Mouse (Mus musculus) heart, postnatal 0 days (tissue): ENCODE measurements around the gene Gnaq. TPM values are rescaled to one million over a fixed set of nuclear protein-coding genes. Genes with fewer than 3 reads are reported as not detected.

Experiments used
- ATAC-seq: fragments of 200-750 bp; cut with Nextera tagmentation; 2 replicates; pipeline ENCODE4 v1.8.0; 2017; ENCODE audit warnings: low read depth, moderate number of reproducible peaks, moderate library complexity; ENCODE audit not compliant: insufficient read depth
- DNase-seq: peaks from one replicate; pipeline ENCODE4 v3.0.0-alpha.2; 2016; ENCODE audit warnings: low spot score
- H3K27ac ChIP-seq: fragments of 300-500 bp; sonication (generic); 2 replicates; pipeline ENCODE4 v1.5.1; 2014; ENCODE audit warnings: low read depth, mild to moderate bottlenecking
- H3K27me3 ChIP-seq: fragments of 300-500 bp; sonication (generic); 2 replicates; pipeline ENCODE4 v1.6.1; 2014; ENCODE audit warnings: low read length, mixed read lengths; ENCODE audit not compliant: control insufficient read depth, insufficient read depth
- H3K36me3 ChIP-seq: fragments of 300-500 bp; sonication (generic); replicated peaks from 2 replicates; pipeline ENCODE4 v1.6.1; 2014; ENCODE audit warnings: low read length, mixed read lengths; ENCODE audit not compliant: control insufficient read depth, insufficient read depth
- H3K4me1 ChIP-seq: fragments of 300-500 bp; sonication (generic); 2 replicates; pipeline ENCODE4 v1.6.1; 2014; ENCODE audit warnings: antibody characterized with exemption; ENCODE audit not compliant: control insufficient read depth, insufficient read depth
- H3K4me2 ChIP-seq: fragments of 300-500 bp; sonication (generic); 2 replicates; pipeline ENCODE4 v1.6.1; 2014; ENCODE audit warnings: low read depth, mild to moderate bottlenecking, low read length, moderate library complexity
- H3K4me3 ChIP-seq: fragments of 300-500 bp; sonication (generic); 2 replicates; pipeline ENCODE4 v1.5.1; 2014; ENCODE audit warnings: low read depth, low read length
- H3K9ac ChIP-seq: fragments of 300-500 bp; sonication (generic); replicated peaks from 2 replicates; pipeline ENCODE4 v1.6.1; 2014; ENCODE audit warnings: low read depth, low read length, mixed read lengths
- H3K9me3 ChIP-seq: fragments of 300-500 bp; sonication (generic); replicated peaks from 2 replicates; pipeline ENCODE4 v1.6.1; 2016; ENCODE audit warnings: low read length; ENCODE audit not compliant: control insufficient read depth
- CTCF ChIP-seq: IDR thresholded peaks from 2 replicates; pipeline ENCODE4 v1.5.1; 2016; ENCODE audit warnings: antibody characterized with exemption, control low read depth, low read depth
- EP300 ChIP-seq: IDR thresholded peaks from 2 replicates; pipeline ENCODE4 v1.6.1; 2016; ENCODE audit warnings: antibody characterized with exemption, low read depth
- WGBS: fragments of 180-500 bp; shearing (Covaris S2); extraction: QIAGEN DNeasy Blood & Tissue Kit; methylation state at CpG from one replicate; pipeline ENCODE4 v1.1.7; 2014; 5-methylcytosine and 5-hydroxymethylcytosine counted together
- polyA plus RNA-seq: library from polyadenylated mRNA; unstranded; fragments of >200 nt; fragmentation: Nextera tagmentation; extraction: Ambion mirVana; gene quantifications from 2 replicates; pipeline ENCODE4 v1.2.1, GENCODE M21; 2015
- total RNA-seq: library from RNA; depleted of rRNA; stranded (reverse); fragments of >200 nt; gene quantifications from 2 replicates; pipeline ENCODE4 v1.2.3, GENCODE M21; 2014; ENCODE audit warnings: low replicate concordance

The Gnaq gene
- total and polyA plus RNA-seq, 2 experiments from 2014 or later = 12.7 to 24.6 TPM

- no peak for ATAC-seq
- WGBS = 69% methylated on average over 4 of the region's 4 CpGs
Observed at GRCm38 (mm10) chr19:16093616-16094015, 39.0 kb upstream of the Gnaq start.

GRCm38 (mm10) chr19:16109901-16110300 is 22.7 kb upstream of the Gnaq start:
- H3K9me3 ChIP-seq = no peaks in the 10 kb centered on the region
- WGBS = 74% methylated on average over 3 of the region's 3 CpGs
- no peak overlapping the region for H3K4me2 ChIP-seq
- DNase-seq (no peak), ATAC-seq (no peak)
- H3K27me3 ChIP-seq = no peaks in the 10 kb centered on the region
- no peak overlapping the region for H3K27ac ChIP-seq
- no peak overlapping the region for H3K9ac ChIP-seq
- H3K36me3 ChIP-seq = no peaks in the 10 kb centered on the region
- no peak overlapping the region for H3K4me3 ChIP-seq
- 0 out of 2 replicates have a peak, but pooled peaks cover 8% of the 10 kb centered on the region for H3K4me1 ChIP-seq
- TF ChIP-seq CTCF (no peak), EP300 (no peak)

More at GRCm38 (mm10) chr19:16093616-16094015, 39.0 kb upstream of the Gnaq start:
- Histone ChIP-seq H3K36me3 (no peaks in the 10 kb centered on the region), H3K4me2 (no peak overlapping the region), H3K4me1 (no peaks in the 10 kb centered on the region), H3K9ac (no peak overlapping the region), H3K27me3 (no peaks in the 10 kb centered on the region), H3K4me3 (no peak overlapping the region), H3K27ac (no peak overlapping the region), H3K9me3 (no peaks in the 10 kb centered on the region)
- no peak for DNase-seq
- TF ChIP-seq CTCF (no peak), EP300 (no peak)

- TF ChIP-seq CTCF (no peak), EP300 (no peak)
- H3K27ac ChIP-seq = no peak overlapping the region
- no peaks in the 10 kb centered on the region for H3K27me3 ChIP-seq
- H3K4me2 ChIP-seq = no peak overlapping the region
- ATAC-seq = no peak
- no peak overlapping the region for H3K9ac ChIP-seq
- WGBS = 67% methylated on average over 3 of the region's 3 CpGs
- no peaks in the 10 kb centered on the region for H3K36me3 ChIP-seq
- DNase-seq = no peak
- H3K9me3 ChIP-seq = no peaks in the 10 kb centered on the region
- 0 out of 2 replicates have a peak, but pooled peaks cover 8% of the 10 kb centered on the region for H3K4me1 ChIP-seq
- no peak overlapping the region for H3K4me3 ChIP-seq
Observed at GRCm38 (mm10) chr19:16110670-16111069, 22.0 kb upstream of the Gnaq start.

GRCm38 (mm10) chr19:16113295-16113694 is 19.3 kb upstream of the Gnaq start:
- Histone ChIP-seq H3K27me3 (no peaks in the 10 kb centered on the region), H3K9me3 (no peaks in the 10 kb centered on the region), H3K4me2 (no peak overlapping the region), H3K9ac (no peak overlapping the region), H3K4me1 (0 out of 2 replicates have a peak, but pooled peaks cover 8% of the 10 kb centered on the region), H3K36me3 (no peaks in the 10 kb centered on the region), H3K4me3 (no peak overlapping the region), H3K27ac (no peak overlapping the region)
- no peak for TF ChIP-seq CTCF
- no peak for TF ChIP-seq EP300
- DNase-seq (no peak), ATAC-seq (peak; percentile 33; the same call in 1 of the 2 replicates)
- WGBS = 31% methylated on average over 1 of the region's 1 CpGs

GRCm38 (mm10) chr19:16118421-16118820 is 14.2 kb upstream of the Gnaq start:
- Histone ChIP-seq H3K27me3 (no peaks in the 10 kb centered on the region), H3K4me2 (no peak overlapping the region), H3K4me3 (no peak overlapping the region), H3K4me1 (0 out of 2 replicates have a peak, but pooled peaks cover 4% of the 10 kb centered on the region), H3K27ac (no peak overlapping the region), H3K36me3 (no peaks in the 10 kb centered on the region), H3K9ac (no peak overlapping the region), H3K9me3 (no peaks in the 10 kb centered on the region)
- no peak for DNase-seq
- TF ChIP-seq CTCF = no peak
- no peak for TF ChIP-seq EP300
- no peak for ATAC-seq
- WGBS = 76% methylated on average over 4 of the region's 4 CpGs

- Histone ChIP-seq H3K4me3 (no peak overlapping the region), H3K4me2 (no peak overlapping the region), H3K36me3 (no peaks in the 10 kb centered on the region), H3K4me1 (no peaks in the 10 kb centered on the region), H3K27me3 (no peaks in the 10 kb centered on the region), H3K9ac (no peak overlapping the region), H3K27ac (no peak overlapping the region), H3K9me3 (no peaks in the 10 kb centered on the region)
- WGBS = 9% methylated on average over 2 of the region's 2 CpGs
- no peak for TF ChIP-seq CTCF
- TF ChIP-seq EP300 = no peak
- DNase-seq = no peak
- ATAC-seq = no peak
Observed at GRCm38 (mm10) chr19:16121301-16121700, 11.3 kb upstream of the Gnaq start.
